19 mouse cellular contexts compared by ENCODE assay signal in the genomic region with DNA sequence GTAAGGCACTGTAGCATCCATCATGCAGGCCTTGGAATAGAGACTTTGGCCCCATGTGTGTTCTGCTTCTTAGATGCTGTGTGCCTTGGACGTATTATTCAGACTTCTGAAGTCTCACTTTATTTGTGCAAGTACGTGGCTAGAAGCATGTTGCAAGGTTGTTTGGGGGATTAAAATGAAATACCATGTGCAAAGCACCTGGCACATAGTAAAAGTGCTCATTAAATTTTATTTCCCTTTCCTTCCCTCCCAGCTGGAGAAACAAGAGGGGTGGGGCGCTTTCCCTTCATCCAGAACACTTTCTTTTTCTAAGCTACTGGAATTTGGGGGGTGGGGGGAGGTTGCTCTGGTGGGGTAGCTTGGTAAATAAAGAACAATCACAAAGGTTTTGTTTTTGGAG.
"Had no signal": no experiment of that assay in that cellular context is flagged by ENCODE, and none has a peak within 500 bp of the region (broad histone marks: within the 10 kb centered on the region; RNA-seq: fewer than 3 reads in every experiment).

No protein-coding gene starts in this region.

- H3K27me3 ChIP-seq: neural tube, embryonic 13.5 days; neural tube, embryonic 15.5 days had no signal

- DNase-seq: lung, adult 18-20 months; lung, embryonic 14.5 days; lung, postnatal 10 days; lung, postnatal 4 days; midbrain, embryonic 14.5 days; retina, postnatal 1 day; right cerebral cortex, adult 18-20 months; right cerebral cortex, postnatal 25 days; right cerebral cortex, postnatal 4 days; spleen, adult 18-20 months; thymus, adult 18-20 months; thymus, postnatal 14 days; thymus, postnatal 36 days had no signal

- H3K4me2 ChIP-seq: lung, embryonic 14.5 days; midbrain, embryonic 12.5 days; neural tube, embryonic 13.5 days; neural tube, embryonic 15.5 days had no signal

- H3K9me3 ChIP-seq: midbrain, embryonic 10.5 days; midbrain, embryonic 12.5 days; neural tube, embryonic 13.5 days; neural tube, embryonic 15.5 days had no signal

- ATAC-seq: midbrain, embryonic 16.5 days had no signal

- H3K36me3 ChIP-seq: midbrain, embryonic 10.5 days; midbrain, embryonic 12.5 days; neural tube, embryonic 13.5 days; neural tube, embryonic 15.5 days had no signal

- H3K4me3 ChIP-seq: midbrain, embryonic 10.5 days; midbrain, embryonic 12.5 days; myocyte; neural tube, embryonic 13.5 days; neural tube, embryonic 15.5 days had no signal

- H3K27ac ChIP-seq: midbrain, embryonic 10.5 days; midbrain, embryonic 12.5 days; neural tube, embryonic 13.5 days; neural tube, embryonic 15.5 days had no signal

- H3K9ac ChIP-seq: lung, embryonic 14.5 days; midbrain, embryonic 12.5 days; neural tube, embryonic 13.5 days; neural tube, embryonic 15.5 days had no signal
